Mouse (Mus musculus) neural tube, embryonic 15.5 days (tissue): ENCODE data around the gene Farp1. TPM values are rescaled to one million over a fixed set of nuclear protein-coding genes. Genes with fewer than 3 reads are reported as not detected.
A peak's percentile ranks its signal among the peaks of the same experiment; 100 is the strongest.

Experiments
- ATAC-seq: fragments of 200-750 bp; cut with Nextera tagmentation; 2 replicates; pipeline ENCODE4 v1.8.0; 2017; ENCODE audit warnings: mild to moderate bottlenecking, moderate TSS enrichment, moderate library complexity; ENCODE audit not compliant: low FRiP score
- H3K27ac ChIP-seq: fragments of 300-500 bp; sonication (generic); replicated peaks from 2 replicates; pipeline ENCODE4 v1.5.1; 2015; ENCODE audit warnings: mild to moderate bottlenecking, inconsistent platforms
- H3K27me3 ChIP-seq: fragments of 300-500 bp; sonication (generic); replicated peaks from 2 replicates; pipeline ENCODE4 v1.6.1; 2015; ENCODE audit warnings: inconsistent platforms
- H3K36me3 ChIP-seq: fragments of 300-500 bp; sonication (generic); 2 replicates; pipeline ENCODE4 v1.6.1; 2015; ENCODE audit warnings: inconsistent platforms
- H3K4me1 ChIP-seq: fragments of 300-500 bp; sonication (generic); 2 replicates; pipeline ENCODE4 v1.6.1; 2015; ENCODE audit warnings: inconsistent platforms
- H3K4me2 ChIP-seq: fragments of 300-500 bp; sonication (generic); 2 replicates; pipeline ENCODE4 v1.6.1; 2015; ENCODE audit warnings: inconsistent platforms, mild to moderate bottlenecking, moderate library complexity
- H3K4me3 ChIP-seq: fragments of 300-500 bp; sonication (generic); replicated peaks from 2 replicates; pipeline ENCODE4 v1.5.1; 2015; ENCODE audit warnings: mild to moderate bottlenecking, inconsistent platforms
- H3K9ac ChIP-seq: fragments of 300-500 bp; sonication (generic); replicated peaks from 2 replicates; pipeline ENCODE4 v1.6.1; 2015; ENCODE audit warnings: mild to moderate bottlenecking, inconsistent platforms
- H3K9me3 ChIP-seq: fragments of 300-500 bp; sonication (generic); replicated peaks from 2 replicates; pipeline ENCODE4 v1.6.1; 2016; ENCODE audit warnings: inconsistent platforms
- WGBS: fragments of 180-500 bp; shearing (Covaris S2); methylation state at CpG from one replicate; pipeline ENCODE4 v1.1.7; 2015; ENCODE audit warnings: mixed read lengths; 5-methylcytosine and 5-hydroxymethylcytosine counted together
- polyA plus RNA-seq: library from polyadenylated mRNA; unstranded; fragments of >200 nt; fragmentation: Nextera tagmentation; extraction: Ambion mirVana; gene quantifications from 2 replicates; pipeline ENCODE4 v1.2.1, GENCODE M21; 2015

The Farp1 gene
- polyA plus RNA-seq, 1 experiment from 2014 or later: 28.5 TPM

DNA sequence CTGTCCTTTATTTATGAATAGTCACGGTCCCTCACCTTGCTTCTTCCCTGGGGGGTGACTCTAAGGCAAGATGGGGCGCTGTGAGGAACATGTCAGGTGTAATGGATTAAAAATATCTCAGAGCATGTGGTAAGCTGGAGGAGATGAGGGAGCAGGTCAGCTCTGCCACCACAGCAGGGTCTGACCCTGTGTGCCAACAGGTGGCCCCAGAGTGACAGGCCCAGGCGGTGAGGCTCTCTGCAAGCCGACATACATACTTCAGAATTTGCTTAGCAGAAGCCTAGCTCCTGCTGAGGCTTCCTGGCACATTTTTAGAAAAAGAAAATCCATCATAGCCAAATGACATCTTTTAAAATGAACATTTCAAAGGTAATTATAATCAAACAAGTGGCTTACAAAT is 178.7 kb downstream of the Farp1 start:
- Histone ChIP-seq H3K9me3 (no peaks in the 10 kb centered on the region), H3K27me3 (no peaks in the 10 kb centered on the region), H3K27ac (no peak overlapping the region), H3K4me3 (no peak overlapping the region), H3K36me3 (no peaks in the 10 kb centered on the region), H3K9ac (no peak overlapping the region), H3K4me1 (peaks cover 8% of the 10 kb centered on the region), H3K4me2 (no peak overlapping the region)
- 77% methylated on average over 4 of the region's 4 CpGs for WGBS
- no peak for ATAC-seq

- no peaks in the 10 kb centered on the region for H3K27me3 ChIP-seq
- H3K27ac ChIP-seq: no peak overlapping the region
- H3K4me3 ChIP-seq: no peak overlapping the region
- no peak overlapping the region for H3K9ac ChIP-seq
- no peaks in the 10 kb centered on the region for H3K9me3 ChIP-seq
- ATAC-seq: no peak
- WGBS: 89% methylated on average over 11 of the region's 11 CpGs
- H3K4me1 ChIP-seq: peaks cover 18% of the 10 kb centered on the region
- H3K4me2 ChIP-seq: no peak overlapping the region
- H3K36me3 ChIP-seq: no peaks in the 10 kb centered on the region
These were observed 179.7 kb downstream of the Farp1 start for GRCm38 (mm10) chr14:121214636-121215257.

- 66% methylated on average over 5 of the region's 5 CpGs for WGBS
- ATAC-seq: no peak
- Histone ChIP-seq H3K9ac (no peak overlapping the region), H3K4me3 (no peak overlapping the region), H3K4me1 (peaks cover 21% of the 10 kb centered on the region), H3K9me3 (no peaks in the 10 kb centered on the region), H3K36me3 (peaks cover 2% of the 10 kb centered on the region; the same call in 1 of the 2 replicates), H3K27me3 (no peaks in the 10 kb centered on the region), H3K4me2 (no peak overlapping the region), H3K27ac (no peak overlapping the region)
These were observed 180.8 kb downstream of the Farp1 start for GRCm38 (mm10) chr14:121215817-121216216.

DNA sequence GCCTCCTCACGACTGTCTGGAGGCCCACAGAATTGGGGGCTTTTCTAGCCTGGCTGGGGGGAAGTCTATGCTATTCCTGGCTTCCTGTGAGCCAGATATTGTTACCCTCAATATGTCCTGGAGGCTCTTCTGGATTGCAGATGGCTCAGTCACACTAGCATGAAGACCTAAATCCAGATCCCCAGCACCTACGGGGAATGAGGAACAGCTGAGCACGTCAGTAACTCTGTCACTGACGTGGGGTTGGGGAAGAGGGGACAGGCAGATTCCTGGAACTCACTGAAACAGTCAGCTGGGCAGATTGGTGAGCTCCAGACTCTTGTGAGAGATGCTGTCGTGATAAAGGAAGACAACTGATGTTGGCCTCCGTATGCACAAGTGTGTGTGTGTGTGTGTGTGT is 181.7 kb downstream of the Farp1 start:
- Histone ChIP-seq H3K27me3 (no peaks in the 10 kb centered on the region), H3K9me3 (no peaks in the 10 kb centered on the region), H3K27ac (no peak overlapping the region), H3K9ac (no peak overlapping the region), H3K4me1 (peaks cover 21% of the 10 kb centered on the region), H3K4me3 (no peak overlapping the region), H3K4me2 (no peak overlapping the region), H3K36me3 (peaks cover 10% of the 10 kb centered on the region; the same call in 1 of the 2 replicates)
- 66% methylated on average over 6 of the region's 6 CpGs for WGBS
- no peak for ATAC-seq

GRCm38 (mm10) chr14:121218620-121219019 is 183.6 kb downstream of the Farp1 start:
- no peaks in the 10 kb centered on the region for H3K27me3 ChIP-seq

DNA sequence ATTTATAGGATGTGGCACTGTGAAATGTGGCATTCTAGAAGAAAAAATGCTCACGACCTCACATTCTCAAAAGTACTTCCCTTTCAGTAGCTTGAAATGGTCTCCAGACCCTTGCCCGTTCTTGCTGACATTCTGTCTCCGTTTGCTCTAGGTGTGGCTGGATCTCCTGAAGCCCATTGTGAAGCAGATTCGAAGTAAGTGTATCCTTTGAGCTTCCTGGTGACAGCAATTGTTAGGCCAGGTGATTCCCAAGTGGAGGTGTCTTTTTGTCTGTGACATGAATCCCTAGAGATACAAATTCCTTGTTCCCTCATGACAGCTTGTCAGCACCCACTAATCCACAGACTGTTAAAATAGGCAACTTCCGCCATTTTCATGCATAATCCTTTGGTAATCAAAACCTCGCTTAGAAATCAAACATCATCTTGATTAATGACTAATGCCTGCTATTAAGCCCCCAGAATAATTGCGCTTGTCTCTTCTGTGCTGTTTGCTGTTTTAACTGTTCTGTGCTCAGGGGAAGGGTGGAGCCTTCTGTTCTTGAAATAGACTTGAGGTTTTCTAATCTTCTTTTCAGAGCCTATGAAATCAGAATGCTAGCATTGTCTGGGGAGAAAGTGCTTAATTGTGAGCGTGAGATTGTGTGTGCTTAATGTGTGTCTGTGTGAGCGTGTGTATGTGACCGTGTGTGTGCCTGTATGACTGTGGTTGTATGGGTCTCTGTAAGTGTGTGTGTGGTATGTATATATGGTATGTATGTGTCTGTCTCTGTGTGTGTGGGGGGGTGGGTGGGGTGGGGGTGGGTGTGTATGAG is 184.4 kb downstream of the Farp1 start:
- no peaks in the 10 kb centered on the region for H3K27me3 ChIP-seq
- H3K4me3 ChIP-seq: no peak overlapping the region
- H3K4me2 ChIP-seq: no peak overlapping the region
- no peak for ATAC-seq
- WGBS: 70% methylated on average over 10 of the region's 10 CpGs
- H3K9me3 ChIP-seq: no peaks in the 10 kb centered on the region
- 0 out of 2 replicates have a peak overlapping the region, but pooled peaks have one; percentile 30 for H3K27ac ChIP-seq
- no peak overlapping the region for H3K9ac ChIP-seq
- peaks cover 21% of the 10 kb centered on the region for H3K4me1 ChIP-seq
- peaks cover 22% of the 10 kb centered on the region for H3K36me3 ChIP-seq

More at GRCm38 (mm10) chr14:121218620-121219019, 183.6 kb downstream of the Farp1 start:
- no peak for ATAC-seq
- 81% methylated on average over 7 of the region's 7 CpGs for WGBS
- H3K4me1 ChIP-seq: peaks cover 21% of the 10 kb centered on the region
- no peak overlapping the region for H3K4me3 ChIP-seq
- no peak overlapping the region for H3K9ac ChIP-seq
- H3K27ac ChIP-seq: no peak overlapping the region
- no peak overlapping the region for H3K4me2 ChIP-seq
- H3K9me3 ChIP-seq: no peaks in the 10 kb centered on the region
- H3K36me3 ChIP-seq: peaks cover 19% of the 10 kb centered on the region

- no peak overlapping the region for H3K4me2 ChIP-seq
- no peaks in the 10 kb centered on the region for H3K27me3 ChIP-seq
- no peaks in the 10 kb centered on the region for H3K9me3 ChIP-seq
- peaks cover 21% of the 10 kb centered on the region for H3K4me1 ChIP-seq
- H3K36me3 ChIP-seq: peaks cover 22% of the 10 kb centered on the region
- ATAC-seq: peak; percentile 33; the same call in 1 of the 2 replicates
- H3K4me3 ChIP-seq: no peak overlapping the region
- H3K9ac ChIP-seq: no peak overlapping the region
- WGBS: 95% methylated on average over 1 of the region's 1 CpGs
- no peak overlapping the region for H3K27ac ChIP-seq
These were observed 185.0 kb downstream of the Farp1 start for GRCm38 (mm10) chr14:121220040-121220322.

GRCm38 (mm10) chr14:121220723-121221122 is 185.7 kb downstream of the Farp1 start:
- peak; percentile 29; the same call in 1 of the 2 replicates for ATAC-seq
- 74% methylated on average over 5 of the region's 5 CpGs for WGBS
- peaks cover 21% of the 10 kb centered on the region for H3K4me1 ChIP-seq
- H3K9ac ChIP-seq: no peak overlapping the region
- no peaks in the 10 kb centered on the region for H3K27me3 ChIP-seq
- H3K36me3 ChIP-seq: peaks cover 22% of the 10 kb centered on the region
- peak overlapping the region; percentile 18; the same call in 1 of the 2 replicates for H3K27ac ChIP-seq
- no peak overlapping the region for H3K4me2 ChIP-seq
- no peaks in the 10 kb centered on the region for H3K9me3 ChIP-seq
- no peak overlapping the region for H3K4me3 ChIP-seq

DNA sequence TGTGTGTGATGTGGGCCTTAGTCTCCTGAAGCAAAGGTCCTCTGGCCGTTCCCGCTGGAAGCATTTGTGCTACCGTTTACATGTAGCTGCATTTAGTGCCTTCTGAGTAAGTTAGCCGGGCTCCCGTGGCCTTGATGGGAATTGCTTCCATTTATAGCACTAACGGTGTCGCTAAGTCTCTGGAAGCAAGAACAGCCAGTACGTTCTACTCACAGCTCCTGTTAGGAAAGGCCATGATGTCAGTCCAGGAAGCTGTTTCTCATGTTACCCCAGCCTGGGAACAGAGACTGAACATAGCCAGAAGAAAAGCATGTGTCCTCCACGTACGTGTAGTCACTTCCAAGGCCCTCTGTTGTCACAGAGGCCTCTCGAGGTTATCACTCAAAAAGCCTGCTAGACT is 190.8 kb downstream of the Farp1 start:
- no peak overlapping the region for H3K4me3 ChIP-seq
- peaks cover 28% of the 10 kb centered on the region for H3K36me3 ChIP-seq
- H3K27ac ChIP-seq: no peak overlapping the region; the same call in 1 of the 2 replicates
- H3K9me3 ChIP-seq: no peaks in the 10 kb centered on the region
- H3K4me2 ChIP-seq: no peak overlapping the region
- no peaks in the 10 kb centered on the region for H3K27me3 ChIP-seq
- no peak for ATAC-seq
- H3K4me1 ChIP-seq: no peaks in the 10 kb centered on the region
- H3K9ac ChIP-seq: no peak overlapping the region
- WGBS: 68% methylated on average over 11 of the region's 11 CpGs

GRCm38 (mm10) chr14:121229036-121229773 is 194.2 kb downstream of the Farp1 start:
- peaks cover 38% of the 10 kb centered on the region for H3K36me3 ChIP-seq
- no peak overlapping the region for H3K4me2 ChIP-seq
- H3K4me3 ChIP-seq: no peak overlapping the region
- no peak for ATAC-seq
- no peak overlapping the region for H3K9ac ChIP-seq
- no peaks in the 10 kb centered on the region for H3K4me1 ChIP-seq
- H3K27ac ChIP-seq: no peak overlapping the region
- H3K27me3 ChIP-seq: no peaks in the 10 kb centered on the region
- H3K9me3 ChIP-seq: no peaks in the 10 kb centered on the region
- 91% methylated on average over 9 of the region's 9 CpGs for WGBS

DNA sequence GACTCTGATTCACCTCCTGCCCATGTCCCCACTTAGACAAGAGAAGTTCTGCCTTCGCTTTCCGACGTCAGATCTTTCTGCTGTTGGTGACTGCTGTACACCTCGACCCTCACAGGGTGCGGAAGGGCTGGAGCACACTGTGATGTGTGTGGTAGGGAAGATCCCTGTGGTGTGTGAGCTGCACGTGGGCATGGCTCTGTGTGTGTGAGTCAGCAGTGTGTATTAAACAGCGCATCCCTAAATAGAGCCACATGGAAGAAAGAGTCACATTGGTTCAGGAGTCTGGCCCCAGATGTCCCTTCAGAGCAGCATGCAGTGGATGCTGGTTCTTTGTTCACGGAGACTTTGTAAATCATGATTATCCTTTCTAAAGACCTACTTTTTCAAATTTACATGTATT is 196.2 kb downstream of the Farp1 start:
- Histone ChIP-seq H3K4me3 (no peak overlapping the region), H3K27me3 (no peaks in the 10 kb centered on the region), H3K9me3 (no peaks in the 10 kb centered on the region), H3K4me2 (no peak overlapping the region), H3K27ac (no peak overlapping the region), H3K9ac (no peak overlapping the region), H3K36me3 (peaks cover 40% of the 10 kb centered on the region), H3K4me1 (no peaks in the 10 kb centered on the region)
- 93% methylated on average over 8 of the region's 8 CpGs for WGBS
- ATAC-seq: no peak
